Mouse (Mus musculus) hindbrain, embryonic 10.5 days (tissue): ENCODE measurements around the gene Rap1b. TPM values are rescaled to one million over a fixed set of nuclear protein-coding genes. Genes with fewer than 3 reads are reported as not detected.

Experiments used
- DNase-seq: peaks from one replicate; pipeline ENCODE4 v3.0.0-alpha.2; 2017; ENCODE audit warnings: low spot score
- H3K27ac ChIP-seq: fragments of 300-500 bp; sonication (generic); 2 replicates; pipeline ENCODE4 v1.5.1; 2016; ENCODE audit warnings: mild to moderate bottlenecking, moderate library complexity
- H3K27me3 ChIP-seq: fragments of 300-500 bp; sonication (generic); 2 replicates; pipeline ENCODE4 v1.6.1; 2016; ENCODE audit warnings: mild to moderate bottlenecking; ENCODE audit not compliant: poor library complexity, insufficient read depth, severe bottlenecking
- H3K36me3 ChIP-seq: fragments of 300-500 bp; sonication (generic); 2 replicates; pipeline ENCODE4 v1.6.1; 2016; ENCODE audit warnings: mild to moderate bottlenecking, moderate library complexity
- H3K4me1 ChIP-seq: fragments of 300-500 bp; sonication (generic); replicated peaks from 2 replicates; pipeline ENCODE4 v1.6.1; 2016; ENCODE audit warnings: mild to moderate bottlenecking
- H3K4me3 ChIP-seq: fragments of 300-500 bp; sonication (generic); 2 replicates; pipeline ENCODE4 v1.5.1; 2016; ENCODE audit warnings: mild to moderate bottlenecking, moderate library complexity
- H3K9me3 ChIP-seq: fragments of 300-500 bp; sonication (generic); 2 replicates; pipeline ENCODE4 v1.6.1; 2016; ENCODE audit warnings: mild to moderate bottlenecking, moderate library complexity
- WGBS: fragments of 180-500 bp; shearing (Covaris S2); methylation state at CpG from one replicate; pipeline ENCODE4 v1.1.7; 2016; 5-methylcytosine and 5-hydroxymethylcytosine counted together
- polyA plus RNA-seq: library from polyadenylated mRNA; unstranded; fragments of >200 nt; fragmentation: Nextera tagmentation; extraction: Ambion mirVana; gene quantifications from 2 replicates; pipeline ENCODE4 v1.2.1, GENCODE M21; 2016

Rap1b gene
- polyA plus RNA-seq, 1 experiment from 2014 or later: 131 TPM

- Histone ChIP-seq H3K36me3 (no peaks in the 10 kb centered on the region), H3K4me3 (no peak overlapping the region), H3K27ac (no peak overlapping the region), H3K4me1 (no peaks in the 10 kb centered on the region), H3K27me3 (no peaks in the 10 kb centered on the region), H3K9me3 (no peaks in the 10 kb centered on the region)
- DNase-seq: no peak
- 92% methylated on average over 31 of the region's 31 CpGs for WGBS
Observed at GRCm38 (mm10) chr10:117803870-117804850, 41.7 kb downstream of the Rap1b start.

- H3K4me1 ChIP-seq: no peaks in the 10 kb centered on the region
- no peaks in the 10 kb centered on the region for H3K36me3 ChIP-seq
- no peaks in the 10 kb centered on the region for H3K27me3 ChIP-seq
- H3K9me3 ChIP-seq: no peaks in the 10 kb centered on the region
- no peak overlapping the region for H3K27ac ChIP-seq
- DNase-seq: no peak
- H3K4me3 ChIP-seq: no peak overlapping the region
- WGBS: 97% methylated on average over 9 of the region's 9 CpGs
Observed at GRCm38 (mm10) chr10:117801886-117802285, 43.9 kb downstream of the Rap1b start.

DNA sequence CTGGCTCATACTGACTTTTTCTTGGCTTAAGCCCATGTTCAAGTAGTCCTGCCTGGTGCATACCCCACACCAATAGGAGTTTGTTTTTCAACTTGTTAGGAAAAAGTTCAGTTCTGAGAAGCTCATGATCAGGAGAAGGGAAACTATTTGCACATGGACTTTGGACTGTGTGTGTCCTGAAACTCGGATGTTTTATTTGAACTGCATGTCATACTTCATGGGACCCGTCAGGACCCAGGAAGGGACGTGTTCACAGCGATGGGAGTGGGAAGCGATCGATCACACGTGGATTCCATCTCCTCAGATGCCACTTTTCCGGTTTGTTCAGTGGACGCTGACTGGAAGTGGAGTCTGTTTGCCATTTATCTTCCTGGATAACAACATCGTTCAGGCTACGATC, 46.0 kb downstream of the Rap1b start:
- WGBS: 94% methylated on average over 11 of the region's 11 CpGs
- no peak for DNase-seq

DNA sequence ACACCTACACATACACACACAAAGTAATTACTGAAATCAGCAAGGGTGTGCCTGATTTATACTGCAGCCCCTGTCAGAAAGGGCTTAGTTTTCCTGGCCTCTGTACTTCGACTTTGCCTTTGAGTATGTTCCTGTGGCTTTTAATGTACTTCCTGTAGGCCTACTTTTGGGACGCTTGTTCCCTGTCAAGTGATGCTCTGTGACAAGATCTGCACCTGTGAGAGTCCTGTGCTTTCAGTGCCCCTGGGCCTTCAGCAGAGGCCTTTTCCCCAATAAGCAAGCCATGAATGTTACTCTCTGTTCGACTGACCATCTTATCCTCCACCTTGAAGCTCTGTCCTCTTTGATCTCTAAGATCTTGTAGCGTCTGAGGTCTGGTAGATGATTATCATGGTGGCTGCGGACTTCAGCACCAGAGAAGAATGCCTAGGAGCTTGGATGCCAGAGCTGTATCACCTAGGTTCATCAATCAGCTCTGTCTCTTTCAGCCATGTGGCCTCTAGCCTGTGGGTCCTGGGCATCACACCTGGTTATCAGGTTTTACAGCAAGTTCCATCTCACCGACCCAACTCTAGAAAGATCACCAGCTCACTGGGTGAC, 47.3 kb downstream of the Rap1b start:
- Histone ChIP-seq H3K4me3 (no peak overlapping the region), H3K27ac (no peak overlapping the region), H3K27me3 (no peaks in the 10 kb centered on the region), H3K36me3 (no peaks in the 10 kb centered on the region), H3K9me3 (no peaks in the 10 kb centered on the region), H3K4me1 (peaks cover 2% of the 10 kb centered on the region)
- no peak for DNase-seq
- 91% methylated on average over 6 of the region's 6 CpGs for WGBS

More for the DNA sequence above, 46.0 kb downstream of the Rap1b start:
- Histone ChIP-seq H3K4me1 (no peaks in the 10 kb centered on the region), H3K27me3 (no peaks in the 10 kb centered on the region), H3K36me3 (no peaks in the 10 kb centered on the region), H3K9me3 (no peaks in the 10 kb centered on the region), H3K4me3 (no peak overlapping the region), H3K27ac (no peak overlapping the region)

DNA sequence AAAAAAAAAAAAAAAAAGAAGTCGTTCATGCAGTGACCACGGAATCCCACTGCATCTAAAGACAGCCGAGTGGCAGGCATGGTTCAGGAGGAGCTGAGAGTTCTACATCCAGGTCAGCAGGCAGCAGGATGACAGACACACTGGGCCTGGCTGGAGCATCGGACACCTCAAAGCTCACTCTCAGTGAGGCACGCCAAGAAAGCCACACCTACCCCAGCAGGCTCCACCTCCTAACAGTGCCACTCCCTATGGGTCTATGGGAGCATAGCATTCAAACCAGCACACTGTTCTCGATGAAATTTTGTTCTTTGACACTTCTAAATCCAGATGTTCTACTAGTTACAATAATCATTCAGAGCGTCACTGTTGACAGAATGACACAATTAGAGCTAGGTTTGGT, 48.2 kb downstream of the Rap1b start:
- no peaks in the 10 kb centered on the region for H3K36me3 ChIP-seq
- H3K9me3 ChIP-seq: no peaks in the 10 kb centered on the region
- H3K4me1 ChIP-seq: peaks cover 7% of the 10 kb centered on the region
- WGBS: 78% methylated on average over 7 of the region's 7 CpGs
- no peak for DNase-seq
- no peak overlapping the region for H3K27ac ChIP-seq
- H3K27me3 ChIP-seq: no peaks in the 10 kb centered on the region
- H3K4me3 ChIP-seq: no peak overlapping the region

DNA sequence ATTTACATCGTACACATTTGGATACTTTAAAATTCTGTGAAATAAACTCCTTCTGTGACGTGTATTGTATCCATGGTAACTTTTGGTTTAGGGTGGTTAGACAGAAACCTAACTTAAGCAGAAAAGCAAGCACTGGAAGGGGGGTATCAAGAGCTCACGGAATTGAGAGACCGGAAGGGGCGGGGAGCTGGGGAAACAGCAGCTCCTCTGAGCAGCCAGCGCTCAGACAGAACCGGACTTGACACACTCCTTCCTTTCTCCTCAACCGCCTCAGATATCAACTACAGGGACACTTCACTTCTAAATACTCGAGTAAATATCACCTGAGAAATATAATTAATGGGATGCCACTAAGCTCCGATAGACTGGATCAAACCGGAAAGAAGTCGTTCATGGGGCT, 48.7 kb downstream of the Rap1b start:
- DNase-seq: no peak
- no peaks in the 10 kb centered on the region for H3K9me3 ChIP-seq
- H3K4me1 ChIP-seq: peaks cover 7% of the 10 kb centered on the region
- no peaks in the 10 kb centered on the region for H3K36me3 ChIP-seq
- no peak overlapping the region for H3K27ac ChIP-seq
- no peak overlapping the region for H3K4me3 ChIP-seq
- H3K27me3 ChIP-seq: no peaks in the 10 kb centered on the region
- 93% methylated on average over 12 of the region's 12 CpGs for WGBS

DNA sequence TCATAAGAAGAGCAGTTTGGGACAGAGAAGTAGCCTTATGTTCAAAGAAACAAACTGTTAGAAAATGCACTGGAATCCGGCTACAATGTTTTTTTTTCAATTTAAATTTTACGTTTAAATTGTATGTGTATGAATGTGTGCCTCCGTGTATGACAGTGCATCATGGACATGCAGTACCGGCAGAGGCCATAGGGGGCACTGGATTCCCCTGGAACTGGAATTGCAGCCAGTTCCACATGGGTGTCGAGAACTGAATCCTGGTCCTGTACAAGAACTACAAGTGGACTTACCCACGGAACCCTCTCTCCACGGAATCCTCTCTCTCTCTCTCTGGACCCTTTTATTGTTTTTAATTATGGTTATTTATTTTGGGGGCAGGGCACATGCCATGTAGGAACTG, 49.7 kb downstream of the Rap1b start:
- no peaks in the 10 kb centered on the region for H3K27me3 ChIP-seq
- WGBS: 95% methylated on average over 7 of the region's 7 CpGs
- no peak overlapping the region for H3K4me3 ChIP-seq
- H3K36me3 ChIP-seq: no peaks in the 10 kb centered on the region
- peaks cover 13% of the 10 kb centered on the region for H3K4me1 ChIP-seq
- no peaks in the 10 kb centered on the region for H3K9me3 ChIP-seq
- peak; percentile 34 for DNase-seq
- no peak overlapping the region for H3K27ac ChIP-seq

DNA sequence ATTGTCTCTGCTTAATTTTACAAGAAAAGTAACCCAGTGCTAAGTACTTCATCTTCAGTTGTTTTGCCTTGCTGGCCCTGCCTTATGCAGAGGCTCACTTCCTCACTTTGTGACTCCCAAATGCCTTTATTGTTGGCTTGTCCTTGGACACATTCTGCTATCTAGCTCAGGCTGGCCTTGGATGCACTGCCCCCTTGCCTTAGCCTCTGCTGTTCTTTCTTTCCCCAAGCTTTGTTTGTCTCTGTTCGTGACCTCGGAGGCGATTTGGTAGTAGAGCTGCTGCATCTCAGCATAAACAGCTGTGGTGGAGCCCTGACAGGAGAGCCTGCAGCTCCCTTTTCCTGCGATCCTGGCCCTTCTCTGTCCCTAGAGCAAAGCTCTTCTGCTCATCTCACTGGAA, 50.6 kb downstream of the Rap1b start:
- Histone ChIP-seq H3K4me1 (peaks cover 23% of the 10 kb centered on the region), H3K27me3 (no peaks in the 10 kb centered on the region), H3K4me3 (no peak overlapping the region), H3K36me3 (peaks cover 6% of the 10 kb centered on the region), H3K27ac (no peak overlapping the region), H3K9me3 (no peaks in the 10 kb centered on the region)
- DNase-seq: no peak
- 81% methylated on average over 4 of the region's 4 CpGs for WGBS

GRCm38 (mm10) chr10:117793436-117794030, 52.3 kb downstream of the Rap1b start:
- Histone ChIP-seq H3K27me3 (no peaks in the 10 kb centered on the region), H3K4me1 (peaks cover 23% of the 10 kb centered on the region), H3K4me3 (peak overlapping the region; percentile 84), H3K27ac (peak overlapping the region; percentile 91), H3K36me3 (peaks cover 21% of the 10 kb centered on the region), H3K9me3 (no peaks in the 10 kb centered on the region)
- DNase-seq: no peak
- 80% methylated on average over 11 of the region's 11 CpGs for WGBS

DNA sequence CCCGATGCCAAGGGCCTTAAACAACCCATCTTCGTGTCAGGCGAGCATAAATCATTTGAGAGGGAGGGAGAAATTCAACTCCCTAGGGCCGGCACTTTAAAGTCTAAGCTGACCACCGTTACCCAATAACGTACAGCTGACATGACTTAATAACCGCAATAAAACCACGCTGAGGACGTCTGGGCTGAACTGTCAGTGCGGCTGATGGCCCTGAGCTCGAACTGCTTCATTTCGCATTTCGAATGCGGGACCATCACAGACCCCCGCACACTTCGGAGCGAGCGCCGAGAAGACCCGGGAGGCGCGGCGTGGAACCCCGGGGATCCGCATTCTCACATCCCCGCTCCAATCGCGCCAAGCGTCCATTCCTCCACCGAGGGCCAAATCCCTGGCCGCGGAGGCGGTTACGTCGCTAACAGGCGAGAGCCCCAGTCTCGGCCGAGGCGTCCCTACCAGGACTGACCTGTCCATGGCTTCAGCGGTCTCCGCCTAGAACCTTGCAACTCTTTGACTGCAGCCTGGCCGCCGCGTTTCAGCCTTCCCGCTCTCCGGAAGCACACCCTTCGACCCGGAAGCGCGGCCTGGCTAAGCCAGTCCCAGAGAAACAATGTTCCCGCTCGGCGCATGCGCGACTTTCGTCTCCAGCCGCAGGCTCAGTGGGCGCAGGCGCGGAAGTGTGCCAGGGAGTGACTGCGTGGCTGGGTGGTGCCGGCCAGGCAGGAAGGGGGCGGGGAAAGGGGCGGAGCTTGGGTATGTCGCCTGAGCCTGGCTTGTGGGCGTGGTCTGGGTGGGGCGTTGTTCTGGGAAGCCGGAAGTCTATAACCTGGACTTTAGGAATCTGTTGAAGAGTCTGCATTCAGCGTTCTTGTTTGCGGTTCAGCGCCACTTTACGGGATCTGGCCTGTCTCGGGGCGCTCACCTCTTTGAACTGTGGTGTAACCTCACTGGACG, 53.4 kb downstream of the Rap1b start, which contains the start of gene Nup107:
Nup107 (minus strand) TSS at position 565 of the 951 bp plus-strand sequence.
- no peaks in the 10 kb centered on the region for H3K27me3 ChIP-seq
- WGBS: under 1% methylated on average over 75 of the region's 75 CpGs
- H3K4me3 ChIP-seq: peak within 1 kb of the TSS; percentile 84
- peaks cover 32% of the 10 kb centered on the region for H3K36me3 ChIP-seq
- peak within 1 kb of the TSS; percentile 91 for H3K27ac ChIP-seq
- H3K9me3 ChIP-seq: no peaks in the 10 kb centered on the region
- DNase-seq: peak; percentile 100
- H3K4me1 ChIP-seq: peaks cover 23% of the 10 kb centered on the region

DNA sequence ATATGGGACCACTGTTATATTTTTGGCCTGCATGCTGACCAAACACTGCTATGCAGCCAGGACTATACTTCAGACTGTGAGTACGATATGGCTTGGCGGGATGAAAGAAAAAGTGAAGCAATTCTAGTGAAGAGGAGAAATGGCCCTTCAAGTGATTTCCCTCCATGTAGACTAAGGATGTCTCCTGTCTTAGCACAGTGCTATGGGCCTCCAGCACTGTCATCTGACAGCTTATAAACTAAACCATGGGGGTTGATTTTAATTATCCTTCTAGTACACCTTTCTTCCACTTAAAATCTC, 54.7 kb downstream of the Rap1b start:
- no peak for DNase-seq
- H3K4me1 ChIP-seq: peaks cover 23% of the 10 kb centered on the region
- H3K27me3 ChIP-seq: no peaks in the 10 kb centered on the region
- H3K9me3 ChIP-seq: no peaks in the 10 kb centered on the region
- H3K36me3 ChIP-seq: peaks cover 45% of the 10 kb centered on the region
- WGBS: 89% methylated on average over 2 of the region's 2 CpGs
- H3K27ac ChIP-seq: no peak overlapping the region
- peak overlapping the region; percentile 84 for H3K4me3 ChIP-seq

DNA sequence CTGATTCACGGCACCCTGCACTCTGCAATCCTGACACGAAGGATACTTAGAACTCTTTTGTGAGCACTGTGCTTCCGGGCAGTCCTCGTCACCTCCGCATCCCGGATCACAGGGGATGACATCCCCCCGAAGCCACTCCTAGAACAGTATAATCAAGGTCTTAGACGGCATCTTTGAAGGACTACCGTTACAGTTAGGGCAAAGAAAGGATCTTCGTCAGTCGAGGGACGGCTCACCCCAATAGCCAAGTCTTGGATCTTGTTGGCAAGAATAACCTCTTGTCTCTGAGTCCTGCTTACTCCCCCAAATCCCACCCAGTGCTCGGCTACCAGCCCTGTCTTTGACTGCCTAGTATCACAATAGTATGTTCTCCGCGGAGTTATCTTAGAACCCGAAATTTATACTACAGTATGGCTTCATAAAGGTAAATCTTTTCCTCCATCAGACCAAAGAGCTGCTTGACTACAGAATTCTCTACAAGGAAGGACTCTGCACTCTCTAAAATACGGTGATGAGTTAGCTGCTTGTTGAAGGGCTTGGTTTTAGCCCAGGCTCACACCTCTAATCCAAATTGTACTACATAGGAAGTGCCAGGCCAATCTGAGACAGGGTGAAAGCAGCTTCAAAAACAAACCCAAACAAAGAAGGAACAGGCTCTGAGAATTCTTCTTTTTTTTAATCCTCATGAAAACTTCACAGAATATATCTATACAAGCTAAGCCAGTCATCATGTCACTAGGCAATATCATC, 55.2 kb downstream of the Rap1b start:
- peaks cover 23% of the 10 kb centered on the region for H3K4me1 ChIP-seq
- H3K9me3 ChIP-seq: no peaks in the 10 kb centered on the region
- peaks cover 50% of the 10 kb centered on the region for H3K36me3 ChIP-seq
- no peak overlapping the region for H3K27ac ChIP-seq
- WGBS: 95% methylated on average over 17 of the region's 17 CpGs
- H3K4me3 ChIP-seq: peak overlapping the region; percentile 84; the same call in 1 of the 2 replicates
- no peak for DNase-seq
- H3K27me3 ChIP-seq: no peaks in the 10 kb centered on the region
